Mouse (Mus musculus) myocyte (in vitro differentiated cells): ENCODE measurements around the gene Crybg2. TPM values are rescaled to one million over a fixed set of nuclear protein-coding genes. Genes with fewer than 3 reads are reported as not detected.

Experiments
- H3K27me3 ChIP-seq: one replicate; pipeline ENCODE4 v1.6.1; 2011; ENCODE audit not compliant: control insufficient read depth, insufficient read depth, insufficient read length
- H3K36me3 ChIP-seq: one replicate; pipeline ENCODE4 v1.6.1; 2011; ENCODE audit not compliant: control insufficient read depth, insufficient read depth
- H3K4me2 ChIP-seq: one replicate; pipeline ENCODE4 v1.6.1; 2011; ENCODE audit warnings: low read depth, control low read depth
- H3K4me3 ChIP-seq: one replicate; pipeline ENCODE4 v1.5.1; 2011; ENCODE audit warnings: mild to moderate bottlenecking, control low read depth, moderate library complexity
- H3K79me2 ChIP-seq: one replicate; pipeline ENCODE4 v1.6.1; 2011; ENCODE audit not compliant: control insufficient read depth, insufficient read depth
- H3ac ChIP-seq: one replicate; pipeline ENCODE4 v1.6.1; 2011; ENCODE audit not compliant: control insufficient read depth, insufficient read length
- CEBPB ChIP-seq: IDR thresholded peaks from 2 replicates; pipeline ENCODE4 v1.6.1; 2011; ENCODE audit warnings: mild to moderate bottlenecking, moderate library complexity; ENCODE audit not compliant: poor library complexity, insufficient read depth, severe bottlenecking
- E2F4 ChIP-seq: IDR thresholded peaks from one replicate; pipeline ENCODE4 v1.6.1; 2011; ENCODE audit warnings: mild to moderate bottlenecking, control low read depth, moderate library complexity; ENCODE audit not compliant: insufficient read depth
- MAX ChIP-seq: IDR thresholded peaks from one replicate; pipeline ENCODE4 v1.6.1; 2011; ENCODE audit warnings: low read depth, mild to moderate bottlenecking, control low read depth
- MYOD1 ChIP-seq, 3 experiments: IDR thresholded peaks; one replicate each; pipeline ENCODE4 v1.6.1; 2011; ENCODE audit warnings: control low read depth in 2 of 3, low read depth in 2 of 3, mild to moderate bottlenecking in 2 of 3, moderate library complexity in 1 of 3; ENCODE audit not compliant: insufficient read length in 2 of 3, control insufficient read depth in 1 of 3
- MYOG ChIP-seq, 3 experiments: IDR thresholded peaks; one replicate each; pipeline ENCODE4 v1.6.1; 2011; ENCODE audit warnings: control low read depth in 2 of 3, low read depth in 2 of 3, mild to moderate bottlenecking in 2 of 3; ENCODE audit not compliant: insufficient read length in 2 of 3, control insufficient read depth in 1 of 3, insufficient read depth in 1 of 3
- POLR2A ChIP-seq: IDR thresholded peaks from one replicate; pipeline ENCODE4 v1.6.1; 2011; ENCODE audit warnings: low read depth, mild to moderate bottlenecking, control low read depth, moderate library complexity; ENCODE audit not compliant: insufficient read length
- POLR2AphosphoS2 ChIP-seq: IDR thresholded peaks from one replicate; pipeline ENCODE4 v1.6.1; 2011; ENCODE audit warnings: low read depth, control low read depth; ENCODE audit not compliant: insufficient read length
- REST ChIP-seq: IDR thresholded peaks from one replicate; pipeline ENCODE4 v1.6.1; 2011; ENCODE audit warnings: mild to moderate bottlenecking, control low read depth, moderate library complexity; ENCODE audit not compliant: insufficient read depth, insufficient read length
- SRF ChIP-seq: IDR thresholded peaks from one replicate; pipeline ENCODE4 v1.6.1; 2011; ENCODE audit warnings: low read depth; ENCODE audit not compliant: control insufficient read depth, insufficient read length
- TCF12 ChIP-seq: IDR thresholded peaks from one replicate; pipeline ENCODE4 v1.6.1; 2011; ENCODE audit warnings: mild to moderate bottlenecking, control low read depth; ENCODE audit not compliant: poor library complexity, insufficient read depth, severe bottlenecking
- TCF3 ChIP-seq: IDR thresholded peaks from one replicate; pipeline ENCODE4 v1.6.1; 2011; ENCODE audit warnings: low read depth, control low read depth; ENCODE audit not compliant: insufficient read length
- USF1 ChIP-seq: IDR thresholded peaks from one replicate; pipeline ENCODE4 v1.6.1; 2011; ENCODE audit warnings: low read depth, mild to moderate bottlenecking, control low read depth, moderate library complexity
- polyA plus RNA-seq: library from polyadenylated mRNA; unstranded; fragments of >200 nt; fragmentation: generic; extraction: Trizol; gene quantifications from one replicate; pipeline ENCODE4 v1.2.1, GENCODE M21; 2012; ENCODE audit warnings: missing spikeins

Gene Crybg2
- polyA plus RNA-seq, 1 experiment: 0.58 TPM

- H3K36me3 ChIP-seq: no peaks in the 10 kb centered on the region
- H3K4me2 ChIP-seq: no peak overlapping the region
- no peak overlapping the region for H3ac ChIP-seq
- no peak for TF ChIP-seq REST
- TF ChIP-seq MYOG (IDR thresholded peaks at IDR 0.05; ENCODE audit: control insufficient read depth in 1 of 3, insufficient read depth in 1 of 3, insufficient read length in 2 of 3, low read depth in 2 of 3): no peak
- no peak for TF ChIP-seq POLR2AphosphoS2
- TF ChIP-seq USF1: no peak
- no peak for TF ChIP-seq MAX
- no peak for TF ChIP-seq MYOD1 (IDR thresholded peaks at IDR 0.05; ENCODE audit: control insufficient read depth in 1 of 3, insufficient read length in 2 of 3, low read depth in 2 of 3)
- TF ChIP-seq POLR2A: no peak
- TF ChIP-seq CEBPB: no peak
- no peak for TF ChIP-seq TCF12
- H3K79me2 ChIP-seq: no peaks in the 10 kb centered on the region
- H3K27me3 ChIP-seq: peaks cover 37% of the 10 kb centered on the region
- H3K4me3 ChIP-seq: no peak overlapping the region
These were observed 2.4 kb upstream of the Crybg2 start for GRCm38 (mm10) chr4:134058166-134058715.

- no peaks in the 10 kb centered on the region for H3K36me3 ChIP-seq
- peaks cover 30% of the 10 kb centered on the region for H3K27me3 ChIP-seq
- no peaks in the 10 kb centered on the region for H3K79me2 ChIP-seq
- H3K4me3 ChIP-seq: no peak overlapping the region
- H3K4me2 ChIP-seq: no peak overlapping the region
- TF ChIP-seq MAX: no peak
- no peak for TF ChIP-seq MYOG (IDR thresholded peaks at IDR 0.05; ENCODE audit: control insufficient read depth in 1 of 3, insufficient read depth in 1 of 3, insufficient read length in 2 of 3, low read depth in 2 of 3)
- no peak for TF ChIP-seq CEBPB
- no peak for TF ChIP-seq MYOD1 (IDR thresholded peaks at IDR 0.05; ENCODE audit: control insufficient read depth in 1 of 3, insufficient read length in 2 of 3, low read depth in 2 of 3)
- TF ChIP-seq TCF3: no peak
- no peak for TF ChIP-seq POLR2AphosphoS2
- no peak for TF ChIP-seq USF1
- no peak overlapping the region for H3ac ChIP-seq
These were observed 1.7 kb upstream of the Crybg2 start for GRCm38 (mm10) chr4:134058908-134059307.

- peak overlapping the region; percentile 52 for H3K4me2 ChIP-seq
- TF ChIP-seq USF1: no peak
- TF ChIP-seq TCF12: no peak
- TF ChIP-seq SRF: no peak
- no peak for TF ChIP-seq TCF3
- TF ChIP-seq MYOG (IDR thresholded peaks at IDR 0.05; ENCODE audit: control insufficient read depth in 1 of 3, insufficient read depth in 1 of 3, insufficient read length in 2 of 3, low read depth in 2 of 3): no peak
- TF ChIP-seq E2F4: no peak
- no peak for TF ChIP-seq CEBPB
- no peak for TF ChIP-seq MYOD1 (IDR thresholded peaks at IDR 0.05; ENCODE audit: control insufficient read depth in 1 of 3, insufficient read length in 2 of 3, low read depth in 2 of 3)
- TF ChIP-seq POLR2AphosphoS2: no peak
- TF ChIP-seq POLR2A: no peak
- no peak for TF ChIP-seq REST
- no peak for TF ChIP-seq MAX
- no peak overlapping the region for H3K4me3 ChIP-seq
- H3K79me2 ChIP-seq: no peaks in the 10 kb centered on the region
- peaks cover 24% of the 10 kb centered on the region for H3K27me3 ChIP-seq
- no peaks in the 10 kb centered on the region for H3K36me3 ChIP-seq
- no peak overlapping the region for H3ac ChIP-seq
These were observed 683 bp downstream of the Crybg2 start for GRCm38 (mm10) chr4:134061166-134061830.

- Histone ChIP-seq H3K27me3 (peaks cover 21% of the 10 kb centered on the region), H3K79me2 (no peaks in the 10 kb centered on the region), H3ac (no peak overlapping the region), H3K4me3 (no peak overlapping the region), H3K36me3 (no peaks in the 10 kb centered on the region), H3K4me2 (peak overlapping the region; percentile 52)
- TF ChIP-seq E2F4 (no peak), TCF12 (peak; percentile 29), SRF (no peak), MYOD1 (IDR thresholded peaks at IDR 0.05; ENCODE audit: control insufficient read depth in 1 of 3, insufficient read length in 2 of 3, low read depth in 2 of 3) (peak in 2 of 3 experiments; percentile 54 to 85), TCF3 (no peak), POLR2A (no peak), MYOG (IDR thresholded peaks at IDR 0.05; ENCODE audit: control insufficient read depth in 1 of 3, insufficient read depth in 1 of 3, insufficient read length in 2 of 3, low read depth in 2 of 3) (peak in 2 of 3 experiments; percentile 54 to 91), MAX (no peak), CEBPB (no peak), POLR2AphosphoS2 (no peak)
These were observed 1.4 kb downstream of the Crybg2 start for GRCm38 (mm10) chr4:134061944-134062446.
